Mouse (Mus musculus) stomach, embryonic 15.5 days (tissue): ENCODE measurements around the gene Pygm. TPM values are rescaled to one million over a fixed set of nuclear protein-coding genes. Genes with fewer than 3 reads are reported as not detected.

Source experiments
- ATAC-seq: fragments of 200-750 bp; cut with Nextera tagmentation; 2 replicates; pipeline ENCODE4 v1.8.0; 2017; ENCODE audit warnings: low read depth, moderate number of reproducible peaks, moderate TSS enrichment; ENCODE audit not compliant: insufficient read depth, low FRiP score
- H3K27ac ChIP-seq: fragments of 300-500 bp; sonication (generic); 2 replicates; pipeline ENCODE4 v1.5.1; 2015; ENCODE audit warnings: mild to moderate bottlenecking, inconsistent platforms
- H3K27me3 ChIP-seq: fragments of 300-500 bp; sonication (generic); replicated peaks from 2 replicates; pipeline ENCODE4 v1.6.1; 2015; ENCODE audit warnings: inconsistent platforms
- H3K36me3 ChIP-seq: fragments of 300-500 bp; sonication (generic); 2 replicates; pipeline ENCODE4 v1.6.1; 2015; ENCODE audit warnings: inconsistent platforms
- H3K4me1 ChIP-seq: fragments of 300-500 bp; sonication (generic); 2 replicates; pipeline ENCODE4 v1.6.1; 2015; ENCODE audit warnings: inconsistent platforms
- H3K4me2 ChIP-seq: fragments of 300-500 bp; sonication (generic); 2 replicates; pipeline ENCODE4 v1.6.1; 2015; ENCODE audit warnings: mild to moderate bottlenecking, inconsistent platforms
- H3K4me3 ChIP-seq: fragments of 300-500 bp; sonication (generic); replicated peaks from 2 replicates; pipeline ENCODE4 v1.5.1; 2015; ENCODE audit warnings: inconsistent platforms
- H3K9ac ChIP-seq: fragments of 300-500 bp; sonication (generic); 2 replicates; pipeline ENCODE4 v1.6.1; 2015; ENCODE audit warnings: inconsistent platforms
- H3K9me3 ChIP-seq: fragments of 300-500 bp; sonication (generic); 2 replicates; pipeline ENCODE4 v1.6.1; 2016; ENCODE audit warnings: inconsistent platforms
- WGBS: fragments of 180-500 bp; shearing (Covaris S2); methylation state at CpG from one replicate; pipeline ENCODE4 v1.1.7; 2015; 5-methylcytosine and 5-hydroxymethylcytosine counted together
- polyA plus RNA-seq: library from polyadenylated mRNA; unstranded; fragments of >200 nt; fragmentation: Nextera tagmentation; extraction: Ambion mirVana; gene quantifications from 2 replicates; pipeline ENCODE4 v1.2.1, GENCODE M21; 2015

Gene Pygm
- polyA plus RNA-seq, 1 experiment from 2014 or later, result 10.3 TPM

- Histone ChIP-seq H3K27ac (no peak overlapping the region), H3K9me3 (no peaks in the 10 kb centered on the region), H3K4me3 (no peak overlapping the region), H3K4me1 (peaks cover 12% of the 10 kb centered on the region), H3K36me3 (peaks cover 7% of the 10 kb centered on the region), H3K27me3 (no peaks in the 10 kb centered on the region), H3K9ac (no peak overlapping the region), H3K4me2 (no peak overlapping the region)
- no peak for ATAC-seq
- 95% methylated on average over 3 of the region's 3 CpGs for WGBS
Observed at GRCm38 (mm10) chr19:6361291-6361690, 22.9 kb upstream of the Pygm start.

DNA sequence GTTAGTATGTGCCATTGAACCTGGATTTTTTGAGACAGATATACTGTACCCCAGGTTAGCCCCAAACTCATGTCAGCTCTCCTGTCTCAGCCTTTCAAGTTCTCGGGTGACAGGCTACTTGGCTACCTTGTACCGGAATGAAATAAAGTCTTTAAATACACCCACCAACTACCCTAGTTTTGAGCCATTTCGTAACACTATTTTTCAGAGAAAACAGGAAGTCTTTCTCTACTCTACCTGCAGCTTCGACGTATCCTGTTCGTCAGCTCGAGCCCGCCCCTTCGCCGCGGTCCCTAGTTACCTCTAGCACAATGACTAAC is 21.1 kb upstream of the Pygm start:
- H3K27me3 ChIP-seq, result no peaks in the 10 kb centered on the region
- peak overlapping the region; percentile 99 for H3K4me3 ChIP-seq
- peak overlapping the region; percentile 70 for H3K27ac ChIP-seq
- H3K9ac ChIP-seq, result peak overlapping the region; percentile 6; the same call in 1 of the 2 replicates
- H3K4me1 ChIP-seq, result peaks cover 18% of the 10 kb centered on the region
- no peak for ATAC-seq
- under 1% methylated on average over 11 of the region's 11 CpGs for WGBS
- H3K36me3 ChIP-seq, result peaks cover 24% of the 10 kb centered on the region
- H3K9me3 ChIP-seq, result no peaks in the 10 kb centered on the region
- H3K4me2 ChIP-seq, result peak overlapping the region; percentile 61

- WGBS, result under 1% methylated on average over 85 of the region's 85 CpGs
Observed at GRCm38 (mm10) chr19:6363411-6364240, 20.6 kb upstream of the Pygm start, which contains the start of gene Sf1. Sf1 (plus strand) TSS chr19:6363690.

GRCm38 (mm10) chr19:6364317-6364725 is 19.9 kb upstream of the Pygm start:
- ATAC-seq, result no peak
- H3K27ac ChIP-seq, result peak overlapping the region; percentile 98
- peak overlapping the region; percentile 99 for H3K9ac ChIP-seq
- H3K4me1 ChIP-seq, result peaks cover 18% of the 10 kb centered on the region
- H3K4me3 ChIP-seq, result peak overlapping the region; percentile 99
- H3K4me2 ChIP-seq, result peak overlapping the region; percentile 81
- H3K36me3 ChIP-seq, result peaks cover 33% of the 10 kb centered on the region
- H3K27me3 ChIP-seq, result no peaks in the 10 kb centered on the region
- H3K9me3 ChIP-seq, result no peaks in the 10 kb centered on the region
- WGBS, result under 1% methylated on average over 53 of the region's 55 CpGs

More at GRCm38 (mm10) chr19:6363411-6364240, 20.6 kb upstream of the Pygm start, which contains the start of gene Sf1:
- Histone ChIP-seq H3K4me2 (peak within 1 kb of the TSS; percentile 81), H3K27ac (peak within 1 kb of the TSS; percentile 98), H3K27me3 (no peaks in the 10 kb centered on the region), H3K36me3 (peaks cover 29% of the 10 kb centered on the region), H3K9me3 (no peaks in the 10 kb centered on the region), H3K9ac (peak within 1 kb of the TSS; percentile 99), H3K4me1 (peaks cover 18% of the 10 kb centered on the region), H3K4me3 (peak within 1 kb of the TSS; percentile 99)
- ATAC-seq, result peak; percentile 96

- H3K9me3 ChIP-seq, result no peaks in the 10 kb centered on the region
- peak overlapping the region; percentile 99 for H3K4me3 ChIP-seq
- peak overlapping the region; percentile 98; the same call in 1 of the 2 replicates for H3K27ac ChIP-seq
- H3K36me3 ChIP-seq, result peaks cover 37% of the 10 kb centered on the region
- ATAC-seq, result no peak
- no peaks in the 10 kb centered on the region for H3K27me3 ChIP-seq
- peak overlapping the region; percentile 81 for H3K4me2 ChIP-seq
- peak overlapping the region; percentile 99 for H3K9ac ChIP-seq
- H3K4me1 ChIP-seq, result peaks cover 18% of the 10 kb centered on the region
- 1% methylated on average over 2 of the region's 2 CpGs for WGBS
Observed at GRCm38 (mm10) chr19:6364842-6365241, 19.4 kb upstream of the Pygm start.

DNA sequence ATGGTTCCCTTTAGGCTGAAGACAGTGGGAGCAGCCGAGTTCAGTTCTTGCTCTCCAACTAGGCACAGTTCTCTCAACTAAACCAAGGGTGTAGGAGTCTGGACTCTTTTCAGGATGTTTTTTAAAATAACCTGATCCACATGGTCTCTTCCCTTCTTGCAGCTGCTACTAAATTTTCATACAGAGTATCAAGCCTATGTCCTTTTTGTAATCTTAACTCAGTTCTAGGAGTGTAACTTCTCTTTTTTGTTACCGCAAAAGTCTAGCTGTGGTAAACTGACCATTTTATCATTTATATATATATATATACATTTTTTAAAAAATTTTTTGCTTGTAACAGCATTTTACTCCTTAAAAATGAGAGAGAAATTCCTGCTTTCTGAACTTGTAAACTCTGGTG is 14.0 kb upstream of the Pygm start:
- Histone ChIP-seq H3K9me3 (no peaks in the 10 kb centered on the region), H3K4me3 (no peak overlapping the region), H3K27me3 (no peaks in the 10 kb centered on the region), H3K4me1 (peaks cover 12% of the 10 kb centered on the region), H3K27ac (no peak overlapping the region), H3K36me3 (peaks cover 84% of the 10 kb centered on the region), H3K9ac (no peak overlapping the region), H3K4me2 (no peak overlapping the region)
- no peak for ATAC-seq
- 86% methylated on average over 2 of the region's 2 CpGs for WGBS

DNA sequence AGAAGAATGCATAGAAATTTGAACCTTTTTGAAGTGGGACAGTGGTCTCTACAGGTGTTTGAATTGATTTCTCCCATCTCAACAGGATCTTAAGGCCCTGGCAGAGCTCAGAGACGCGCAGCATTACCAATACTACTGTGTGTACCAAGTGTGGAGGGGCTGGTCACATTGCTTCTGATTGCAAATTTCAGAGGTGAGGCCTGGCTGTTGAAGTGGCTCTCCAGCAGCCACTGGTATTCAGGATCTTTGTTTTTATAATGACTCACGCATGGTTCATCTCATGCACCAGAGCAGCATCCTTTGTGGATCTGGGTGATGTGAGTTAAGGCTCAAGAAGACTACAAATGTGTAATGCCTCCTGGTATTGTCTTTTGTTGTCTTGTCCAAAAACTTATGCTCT is 11.8 kb upstream of the Pygm start:
- WGBS, result 91% methylated on average over 3 of the region's 3 CpGs
- peaks cover 82% of the 10 kb centered on the region for H3K36me3 ChIP-seq
- no peak overlapping the region for H3K27ac ChIP-seq
- no peak overlapping the region for H3K4me3 ChIP-seq
- no peak for ATAC-seq
- H3K9me3 ChIP-seq, result no peaks in the 10 kb centered on the region
- no peak overlapping the region for H3K4me2 ChIP-seq
- H3K9ac ChIP-seq, result no peak overlapping the region
- H3K4me1 ChIP-seq, result no peaks in the 10 kb centered on the region
- no peaks in the 10 kb centered on the region for H3K27me3 ChIP-seq

GRCm38 (mm10) chr19:6373539-6374400 is 10.4 kb upstream of the Pygm start:
- Histone ChIP-seq H3K4me3 (no peak overlapping the region), H3K4me2 (no peak overlapping the region), H3K27ac (no peak overlapping the region), H3K36me3 (peaks cover 75% of the 10 kb centered on the region), H3K9ac (no peak overlapping the region), H3K4me1 (no peaks in the 10 kb centered on the region), H3K9me3 (no peaks in the 10 kb centered on the region), H3K27me3 (no peaks in the 10 kb centered on the region)
- 0 out of 2 replicates have a peak, but pooled peaks have one; percentile 27 for ATAC-seq
- 60% methylated on average over 12 of the region's 12 CpGs for WGBS

DNA sequence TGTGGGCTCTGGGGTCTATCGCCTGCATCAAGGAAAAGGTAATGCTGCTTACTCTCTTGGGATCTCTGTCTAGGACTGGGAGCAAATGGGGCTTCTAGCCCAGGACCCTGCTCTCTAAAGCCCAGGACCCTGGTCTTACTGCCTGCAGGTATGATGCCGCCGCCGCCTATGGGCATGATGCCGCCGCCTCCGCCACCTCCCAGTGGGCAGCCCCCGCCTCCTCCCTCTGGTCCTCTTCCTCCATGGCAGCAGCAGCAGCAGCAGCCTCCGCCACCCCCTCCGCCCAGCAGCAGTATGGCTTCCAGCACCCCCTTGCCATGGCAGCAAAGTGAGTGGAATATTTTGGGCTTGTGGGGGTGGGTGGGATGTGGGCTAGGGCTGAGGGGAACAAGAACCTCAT is 9.6 kb upstream of the Pygm start:
- Histone ChIP-seq H3K4me3 (no peak overlapping the region), H3K4me2 (no peak overlapping the region), H3K36me3 (peaks cover 70% of the 10 kb centered on the region), H3K9me3 (no peaks in the 10 kb centered on the region), H3K4me1 (no peaks in the 10 kb centered on the region), H3K27ac (no peak overlapping the region), H3K27me3 (no peaks in the 10 kb centered on the region), H3K9ac (no peak overlapping the region)
- WGBS, result 95% methylated on average over 10 of the region's 10 CpGs
- no peak for ATAC-seq

DNA sequence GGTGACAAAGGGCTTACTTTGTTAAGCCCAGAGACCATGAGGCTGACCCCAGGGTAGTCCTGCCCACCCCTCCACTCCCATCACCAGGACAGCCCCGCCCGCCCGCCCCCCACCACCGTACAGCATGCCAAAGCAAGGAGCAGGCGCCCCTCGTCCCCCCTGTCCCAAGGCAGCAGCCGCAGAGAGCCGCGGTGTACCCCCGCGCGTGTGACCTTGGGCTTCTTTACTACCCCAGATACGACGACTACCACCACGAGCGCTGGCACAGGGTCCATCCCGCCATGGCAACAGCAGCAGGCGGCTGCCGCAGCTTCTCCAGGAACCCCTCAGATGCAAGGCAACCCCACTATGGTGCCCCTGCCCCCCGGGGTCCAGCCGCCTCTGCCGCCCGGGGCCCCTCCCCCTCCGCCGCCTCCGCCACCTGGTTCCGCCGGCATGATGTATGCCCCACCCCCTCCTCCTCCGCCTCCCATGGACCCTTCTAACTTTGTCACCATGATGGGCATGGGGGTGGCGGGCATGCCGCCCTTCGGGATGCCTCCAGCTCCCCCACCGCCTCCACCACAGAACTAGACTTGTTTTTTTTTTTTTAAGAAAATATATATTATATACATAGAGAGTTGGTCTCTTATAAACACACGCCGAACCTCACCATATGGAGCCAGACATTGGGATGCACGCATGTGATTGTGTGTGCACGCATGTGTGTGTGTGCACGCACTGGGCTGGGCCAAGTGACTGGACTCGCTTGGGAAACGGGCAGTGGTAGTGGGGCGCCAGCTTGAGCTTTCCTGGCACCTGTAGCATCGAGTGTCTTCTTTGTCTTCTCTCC is 8.6 kb upstream of the Pygm start:
- no peaks in the 10 kb centered on the region for H3K9me3 ChIP-seq
- no peaks in the 10 kb centered on the region for H3K4me1 ChIP-seq
- 92% methylated on average over 42 of the region's 42 CpGs for WGBS
- H3K4me2 ChIP-seq, result no peak overlapping the region
- H3K36me3 ChIP-seq, result peaks cover 62% of the 10 kb centered on the region
- H3K27ac ChIP-seq, result no peak overlapping the region
- ATAC-seq, result no peak
- H3K27me3 ChIP-seq, result no peaks in the 10 kb centered on the region
- H3K9ac ChIP-seq, result no peak overlapping the region
- no peak overlapping the region for H3K4me3 ChIP-seq

GRCm38 (mm10) chr19:6376255-6376564 is 8.0 kb upstream of the Pygm start:
- Histone ChIP-seq H3K4me3 (no peak overlapping the region), H3K9me3 (no peaks in the 10 kb centered on the region), H3K9ac (no peak overlapping the region), H3K36me3 (peaks cover 56% of the 10 kb centered on the region), H3K4me1 (no peaks in the 10 kb centered on the region), H3K27me3 (no peaks in the 10 kb centered on the region), H3K4me2 (no peak overlapping the region), H3K27ac (no peak overlapping the region)
- 77% methylated on average over 14 of the region's 14 CpGs for WGBS
- ATAC-seq, result no peak
